Mouse (Mus musculus) lung, embryonic 14.5 days (tissue): ENCODE results near the gene Kiss1r. TPM values are rescaled to one million over a fixed set of nuclear protein-coding genes. Genes with fewer than 3 reads are reported as not detected.
A peak's percentile ranks its signal among the peaks of the same experiment; 100 is the strongest.
"Not testable (repeated sequence)": the region's sequence is repeated elsewhere in the genome, so short reads cannot be mapped to it uniquely, and the experiment has no call there.

Source experiments
- ATAC-seq: fragments of 200-750 bp; cut with Nextera tagmentation; 2 replicates; pipeline ENCODE4 v1.8.0; 2017; ENCODE audit warnings: mild to moderate bottlenecking, moderate TSS enrichment, moderate library complexity; ENCODE audit not compliant: insufficient read depth
- DNase-seq: peaks from one replicate; pipeline ENCODE4 v3.0.0-alpha.2; 2015
- H3K27ac ChIP-seq: fragments of 300-500 bp; sonication (generic); 2 replicates; pipeline ENCODE4 v1.5.1; 2014; ENCODE audit warnings: low read depth, mild to moderate bottlenecking, moderate library complexity
- H3K27me3 ChIP-seq: fragments of 300-500 bp; sonication (generic); 2 replicates; pipeline ENCODE4 v1.6.1; 2014; ENCODE audit warnings: low read length, control low read depth; ENCODE audit not compliant: insufficient read depth
- H3K36me3 ChIP-seq: fragments of 300-500 bp; sonication (generic); 2 replicates; pipeline ENCODE4 v1.6.1; 2014; ENCODE audit warnings: control low read depth; ENCODE audit not compliant: insufficient read depth
- H3K4me1 ChIP-seq: fragments of 300-500 bp; sonication (generic); 2 replicates; pipeline ENCODE4 v1.6.1; 2014; ENCODE audit warnings: antibody characterized with exemption, control low read depth; ENCODE audit not compliant: insufficient read depth
- H3K4me2 ChIP-seq: fragments of 300-500 bp; sonication (generic); 2 replicates; pipeline ENCODE4 v1.6.1; 2014; ENCODE audit warnings: mild to moderate bottlenecking
- H3K4me3 ChIP-seq: fragments of 300-500 bp; sonication (generic); 2 replicates; pipeline ENCODE4 v1.5.1; 2014; ENCODE audit warnings: low read depth, low read length
- H3K9ac ChIP-seq: fragments of 300-500 bp; sonication (generic); 2 replicates; pipeline ENCODE4 v1.6.1; 2014
- H3K9me3 ChIP-seq: fragments of 300-500 bp; sonication (generic); 2 replicates; pipeline ENCODE4 v1.6.1; 2016; ENCODE audit warnings: low read depth, low read length, control low read depth
- CTCF ChIP-seq: IDR thresholded peaks from 2 replicates; pipeline ENCODE4 v1.5.1; 2016; ENCODE audit warnings: antibody characterized with exemption, low read depth
- WGBS: fragments of 180-500 bp; shearing (Covaris S2); extraction: QIAGEN DNeasy Blood & Tissue Kit; methylation state at CpG from one replicate; pipeline ENCODE4 v1.1.7; 2014; 5-methylcytosine and 5-hydroxymethylcytosine counted together
- polyA plus RNA-seq: library from polyadenylated mRNA; unstranded; fragments of >200 nt; fragmentation: Nextera tagmentation; extraction: Ambion mirVana; gene quantifications from 2 replicates; pipeline ENCODE4 v1.2.1, GENCODE M21; 2014

Kiss1r gene
- polyA plus RNA-seq, 1 experiment from 2014 or later, result 1.2 TPM

DNA sequence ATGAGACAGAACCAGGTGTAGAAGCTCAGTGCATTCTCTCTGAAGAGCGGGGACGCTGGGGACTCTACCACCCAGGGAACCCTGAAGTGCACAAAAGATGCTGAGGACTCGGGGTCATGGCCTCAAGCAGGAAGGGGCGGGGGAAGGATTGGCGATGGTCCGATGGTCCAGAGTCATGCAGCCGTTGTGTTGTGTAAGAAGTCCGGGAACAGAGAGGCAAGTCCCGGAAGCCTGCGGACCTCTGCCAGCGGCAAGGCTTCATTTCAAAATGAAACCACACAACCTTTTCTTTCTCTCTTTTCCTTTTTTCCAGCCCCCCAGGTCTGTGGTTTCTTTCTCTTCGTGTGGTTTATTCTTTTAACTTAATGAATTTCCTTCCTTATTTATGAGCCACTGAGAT, 39.0 kb upstream of the Kiss1r start:
- H3K27ac ChIP-seq, result no peak overlapping the region
- H3K4me1 ChIP-seq, result peaks cover 8% of the 10 kb centered on the region
- no peak overlapping the region for H3K4me2 ChIP-seq
- ATAC-seq (no peak), DNase-seq (no peak)
- no peak overlapping the region for H3K4me3 ChIP-seq
- no peaks in the 10 kb centered on the region for H3K36me3 ChIP-seq
- no peak overlapping the region for H3K9ac ChIP-seq
- WGBS, result 48% methylated on average over 12 of the region's 12 CpGs
- H3K27me3 ChIP-seq, result 0 out of 2 replicates have a peak, but pooled peaks cover under 1% of the 10 kb centered on the region
- TF ChIP-seq CTCF, result no peak
- no peaks in the 10 kb centered on the region for H3K9me3 ChIP-seq

DNA sequence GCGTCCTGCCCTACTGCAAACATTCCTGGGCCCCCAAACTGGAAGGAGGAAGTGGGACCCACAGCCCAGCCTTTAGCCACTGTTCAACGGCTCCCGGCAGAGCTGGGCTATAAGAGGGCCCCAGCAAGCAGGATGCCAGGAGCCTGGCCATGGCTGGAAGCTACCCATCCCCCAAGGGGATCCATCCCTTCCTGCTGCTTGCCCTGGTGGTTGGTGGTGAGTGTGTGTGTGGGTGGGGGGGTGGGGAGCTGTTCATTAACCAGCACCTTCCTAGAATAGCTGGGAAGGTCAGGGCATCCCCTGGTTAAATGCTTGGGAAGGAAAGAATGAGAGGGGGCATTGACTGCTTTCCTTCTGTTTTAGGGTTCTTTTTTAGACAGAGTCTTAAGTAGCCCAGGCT, 37.2 kb upstream of the Kiss1r start:
- Histone ChIP-seq H3K27me3 (0 out of 2 replicates have a peak, but pooled peaks cover 7% of the 10 kb centered on the region), H3K4me3 (no peak overlapping the region), H3K9me3 (no peaks in the 10 kb centered on the region), H3K36me3 (no peaks in the 10 kb centered on the region), H3K9ac (no peak overlapping the region), H3K4me1 (peaks cover 8% of the 10 kb centered on the region; the same call in 1 of the 2 replicates), H3K4me2 (no peak overlapping the region), H3K27ac (no peak overlapping the region)
- no peak for TF ChIP-seq CTCF
- ATAC-seq (no peak), DNase-seq (no peak)
- WGBS, result 19% methylated on average over 3 of the region's 3 CpGs

DNA sequence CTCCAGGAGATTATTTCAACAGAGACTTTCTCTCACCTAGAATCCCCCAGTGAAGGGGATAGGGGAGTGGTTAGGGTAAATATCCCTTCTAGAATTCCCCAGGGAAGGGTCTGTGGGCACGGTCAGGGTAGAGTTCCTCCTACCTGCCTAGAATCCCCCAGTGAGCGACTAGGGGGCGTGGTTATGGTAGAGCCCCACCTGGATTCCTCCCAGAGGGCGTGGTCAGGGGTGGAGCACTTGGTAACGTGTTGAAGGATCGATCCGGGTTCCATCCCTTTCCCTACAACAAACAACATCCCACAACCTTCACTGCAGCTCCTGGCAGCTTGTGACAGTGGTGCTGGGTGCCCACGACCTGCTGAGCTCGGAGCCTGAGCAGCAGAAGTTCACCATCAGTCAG, 36.0 kb upstream of the Kiss1r start:
- H3K36me3 ChIP-seq, result no peaks in the 10 kb centered on the region
- no peak overlapping the region for H3K27ac ChIP-seq
- DNase-seq (peak; percentile 40), ATAC-seq (no peak)
- 0 out of 2 replicates have a peak overlapping the region, but pooled peaks have one; percentile 2 for H3K4me3 ChIP-seq
- no peaks in the 10 kb centered on the region for H3K9me3 ChIP-seq
- H3K4me2 ChIP-seq, result peak overlapping the region; percentile 19; the same call in 1 of the 2 replicates
- no peak for TF ChIP-seq CTCF
- WGBS, result 18% methylated on average over 9 of the region's 9 CpGs
- H3K9ac ChIP-seq, result no peak overlapping the region
- H3K27me3 ChIP-seq, result 0 out of 2 replicates have a peak, but pooled peaks cover 7% of the 10 kb centered on the region
- H3K4me1 ChIP-seq, result peaks cover 8% of the 10 kb centered on the region; the same call in 1 of the 2 replicates

GRCm38 (mm10) chr10:79881981-79882380, 34.8 kb upstream of the Kiss1r start:
- peak overlapping the region; percentile 42 for H3K9ac ChIP-seq
- 0 out of 2 replicates have a peak, but pooled peaks have one; percentile 8 for ATAC-seq
- no peak for TF ChIP-seq CTCF
- peaks cover 8% of the 10 kb centered on the region; the same call in 1 of the 2 replicates for H3K4me1 ChIP-seq
- no peak overlapping the region; the same call in 1 of the 2 replicates for H3K4me3 ChIP-seq
- peak overlapping the region; percentile 57 for H3K4me2 ChIP-seq
- WGBS, result 7% methylated on average over 22 of the region's 22 CpGs
- H3K27me3 ChIP-seq, result 0 out of 2 replicates have a peak, but pooled peaks cover 7% of the 10 kb centered on the region
- H3K36me3 ChIP-seq, result no peaks in the 10 kb centered on the region
- no peak overlapping the region for H3K27ac ChIP-seq
- H3K9me3 ChIP-seq, result no peaks in the 10 kb centered on the region
- peak; percentile 51 for DNase-seq

DNA sequence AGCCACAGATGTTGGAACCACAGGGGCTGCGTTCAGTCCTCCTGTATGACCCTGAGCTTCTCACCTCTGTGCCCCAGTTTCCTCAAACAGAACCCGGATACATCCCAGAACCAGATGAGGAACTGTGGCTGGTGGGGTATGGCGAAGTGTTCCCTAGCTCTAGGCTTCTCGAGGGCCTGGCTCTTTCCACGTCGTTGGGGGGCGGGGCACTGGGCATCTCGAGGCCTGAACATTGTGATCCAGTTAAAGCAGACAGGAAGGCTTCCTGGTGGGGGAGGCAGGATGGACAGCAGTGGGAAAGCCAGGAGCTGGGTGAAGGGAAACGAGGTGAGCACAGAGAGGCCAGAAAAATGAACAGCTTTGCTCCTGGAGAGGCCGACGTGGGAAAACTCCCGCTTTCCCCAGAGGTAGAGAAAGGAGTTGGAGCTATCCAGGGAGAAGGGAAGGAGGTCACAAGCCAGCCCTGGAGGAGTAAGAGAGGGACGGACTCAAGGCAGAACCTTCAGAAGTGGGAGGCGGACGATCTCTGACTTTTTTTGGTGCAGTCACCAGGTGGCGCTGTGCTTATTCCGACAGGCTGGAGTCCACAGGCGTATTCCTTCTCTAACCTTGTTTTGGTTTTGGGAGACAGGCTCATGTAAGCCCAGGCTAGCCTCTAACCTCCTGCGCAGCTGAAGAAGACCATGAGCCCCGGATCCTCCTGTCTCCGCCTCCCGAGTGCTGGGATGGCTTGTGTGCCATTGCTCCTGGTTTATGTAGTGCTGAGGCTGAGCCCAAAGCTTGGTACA, 33.3 kb upstream of the Kiss1r start:
- H3K36me3 ChIP-seq, result no peaks in the 10 kb centered on the region
- no peak overlapping the region for H3K27ac ChIP-seq
- no peak overlapping the region for H3K9ac ChIP-seq
- WGBS, result 17% methylated on average over 22 of the region's 22 CpGs
- H3K9me3 ChIP-seq, result no peaks in the 10 kb centered on the region
- H3K4me3 ChIP-seq, result no peak overlapping the region
- peak; percentile 39; the same call in 1 of the 2 replicates for ATAC-seq
- peak; percentile 93 for DNase-seq
- H3K27me3 ChIP-seq, result 0 out of 2 replicates have a peak, but pooled peaks cover 7% of the 10 kb centered on the region
- no peak overlapping the region for H3K4me2 ChIP-seq
- peaks cover 8% of the 10 kb centered on the region; the same call in 1 of the 2 replicates for H3K4me1 ChIP-seq
- TF ChIP-seq CTCF, result peak; percentile 83

DNA sequence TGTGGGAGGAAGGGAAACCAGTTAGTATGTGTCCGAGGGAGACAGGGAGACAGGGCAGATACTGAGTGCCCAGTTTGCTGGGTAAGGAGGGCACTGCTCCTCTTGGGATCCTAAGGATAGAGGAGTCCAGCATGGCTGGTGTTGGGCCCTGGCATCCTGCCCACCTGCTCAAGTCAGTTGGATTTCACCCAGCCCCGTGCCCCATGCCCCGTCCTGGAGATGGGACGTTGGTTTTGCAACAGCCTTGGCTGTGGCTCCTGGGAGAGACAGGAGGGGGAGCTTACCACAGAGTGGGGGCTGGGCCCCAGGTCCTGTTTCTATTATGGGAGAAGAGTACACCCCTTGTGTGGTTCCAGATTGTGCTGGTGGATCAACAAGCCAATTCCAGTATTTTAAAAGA, 32.3 kb upstream of the Kiss1r start:
- Histone ChIP-seq H3K27me3 (0 out of 2 replicates have a peak, but pooled peaks cover 7% of the 10 kb centered on the region), H3K4me1 (peaks cover 8% of the 10 kb centered on the region; the same call in 1 of the 2 replicates), H3K9ac (no peak overlapping the region), H3K27ac (no peak overlapping the region), H3K4me3 (no peak overlapping the region), H3K36me3 (no peaks in the 10 kb centered on the region), H3K4me2 (no peak overlapping the region), H3K9me3 (no peaks in the 10 kb centered on the region)
- ATAC-seq (no peak), DNase-seq (no peak)
- WGBS, result 53% methylated on average over 4 of the region's 4 CpGs
- no peak for TF ChIP-seq CTCF

DNA sequence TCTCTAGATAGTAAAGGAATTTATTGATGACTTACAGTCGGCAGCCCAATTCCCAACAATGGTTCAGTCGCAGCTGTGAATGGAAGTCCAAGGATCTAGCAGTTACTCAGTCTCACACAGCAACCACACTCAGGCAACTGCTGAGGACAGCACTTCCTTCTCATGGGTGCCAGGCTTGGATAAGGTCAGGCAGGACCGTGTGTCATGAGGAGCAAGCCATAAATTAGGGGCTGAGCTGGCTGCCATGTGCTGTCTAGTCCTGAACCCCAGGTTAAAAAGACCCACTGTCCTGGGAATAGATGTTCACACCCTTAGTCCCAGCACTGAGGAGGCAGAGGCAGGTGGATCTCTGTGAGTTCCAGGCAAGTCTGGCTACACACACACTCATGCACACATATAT, 31.8 kb upstream of the Kiss1r start:
- H3K27me3 ChIP-seq, H3K27ac ChIP-seq, ATAC-seq, H3K36me3 ChIP-seq, H3K9ac ChIP-seq, DNase-seq, H3K4me3 ChIP-seq, H3K9me3 ChIP-seq, H3K4me1 ChIP-seq, H3K4me2 ChIP-seq: not testable (repeated sequence)
- WGBS, result 74% methylated on average over 3 of the region's 3 CpGs
